Mouse (Mus musculus): Measurements from ENCODE around the gene Rnf19b. TPM values are rescaled to one million over a fixed set of nuclear protein-coding genes. Genes with fewer than 3 reads are reported as not detected.
A peak's percentile ranks its signal among the peaks of the same experiment; 100 is the strongest.

Rnf19b gene
- polyA plus RNA-seq, 1 experiment from 2014 or later, result 7.1 TPM

DNA sequence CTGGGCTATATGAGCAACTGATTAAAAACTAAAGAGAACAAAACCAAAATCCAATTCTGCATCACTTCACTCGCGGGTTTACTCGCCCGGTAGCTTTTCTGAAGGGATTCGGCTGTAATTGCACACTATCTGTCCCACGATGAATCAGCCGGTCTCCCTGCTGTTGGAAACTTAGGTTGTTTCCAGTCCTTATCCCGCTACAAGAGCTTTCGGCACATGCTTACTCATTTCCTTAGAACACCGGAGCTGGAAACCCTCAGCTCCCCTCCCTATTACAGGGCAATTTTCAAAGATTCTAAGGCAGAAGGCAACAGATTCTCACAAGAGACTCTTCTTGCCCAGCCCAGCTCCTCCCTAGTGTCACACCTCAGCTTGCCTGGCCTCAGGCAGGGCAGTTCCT is 40.9 kb upstream of the Rnf19b start:
- TF ChIP-seq CTCF (IDR thresholded peaks at IDR 0.05; ENCODE audit: low read depth), result no peak
- H3K27ac ChIP-seq, result no peak overlapping the region

DNA sequence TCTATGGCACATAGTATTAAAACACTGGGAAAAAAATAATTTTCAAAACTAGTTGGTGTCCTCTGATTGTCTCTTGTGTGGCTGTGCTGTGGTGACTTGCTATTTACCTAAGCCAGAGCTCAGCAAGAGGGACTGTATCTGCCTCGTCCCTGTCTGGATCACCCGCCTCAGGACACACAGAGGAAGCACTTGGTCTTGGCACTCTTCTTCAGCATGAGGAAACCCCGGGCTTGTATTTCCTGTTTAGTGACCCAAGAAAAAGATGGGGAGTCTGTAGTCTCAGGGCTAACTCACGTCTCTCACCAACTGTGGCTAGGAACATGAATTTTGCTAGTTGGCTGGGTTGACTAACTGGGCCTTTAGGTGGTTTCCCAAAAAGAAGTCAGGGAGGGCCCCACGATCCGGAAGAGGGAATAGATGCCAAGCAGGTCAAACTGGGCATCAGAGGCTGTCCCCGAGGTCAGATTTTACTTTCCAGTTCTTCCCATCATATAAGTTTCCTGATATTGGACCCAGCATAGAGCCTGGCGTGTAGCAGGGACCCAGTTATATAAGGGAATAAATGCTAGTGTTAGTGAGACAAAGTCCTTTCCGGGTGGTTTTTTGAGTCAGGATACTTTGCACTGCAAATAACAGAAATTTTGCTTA is 39.2 kb upstream of the Rnf19b start:
- ATAC-seq (replicated peaks; ENCODE audit: low FRiP score, low read depth) (no peak), DNase-seq (ENCODE audit: low spot score) (no peak)
- 71% methylated on average over 9 of the region's 9 CpGs for WGBS
- peaks cover 4% of the 10 kb centered on the region; the same call in 1 of the 2 replicates for H3K4me1 ChIP-seq (replicated peaks; ENCODE audit: insufficient read depth, low read length)
- H3K36me3 ChIP-seq (ENCODE audit: insufficient read depth, low read length), result no peaks in the 10 kb centered on the region
- no peaks in the 10 kb centered on the region for H3K9me3 ChIP-seq (replicated peaks; ENCODE audit: low read length)
- no peak overlapping the region for H3K4me3 ChIP-seq (replicated peaks; ENCODE audit: low read depth, low read length)
- H3K9ac ChIP-seq (ENCODE audit: low read depth, low read length), result no peak overlapping the region
- no peak for TF ChIP-seq CTCF (IDR thresholded peaks at IDR 0.05; ENCODE audit: low read depth)
- H3K27ac ChIP-seq, result no peak overlapping the region
- H3K27me3 ChIP-seq (ENCODE audit: insufficient read depth, low read length), result no peaks in the 10 kb centered on the region
- no peak overlapping the region for H3K4me2 ChIP-seq (ENCODE audit: low read length)

More for the DNA sequence above, 40.9 kb upstream of the Rnf19b start:
- Histone ChIP-seq H3K4me2 (ENCODE audit: low read length) (no peak overlapping the region), H3K36me3 (ENCODE audit: insufficient read depth, low read length) (no peaks in the 10 kb centered on the region), H3K4me1 (replicated peaks; ENCODE audit: insufficient read depth, low read length) (peaks cover 4% of the 10 kb centered on the region; the same call in 1 of the 2 replicates), H3K9ac (ENCODE audit: low read depth, low read length) (no peak overlapping the region), H3K9me3 (replicated peaks; ENCODE audit: low read length) (no peaks in the 10 kb centered on the region), H3K4me3 (replicated peaks; ENCODE audit: low read depth, low read length) (no peak overlapping the region), H3K27me3 (ENCODE audit: insufficient read depth, low read length) (no peaks in the 10 kb centered on the region)
- DNase-seq (ENCODE audit: low spot score) (no peak), ATAC-seq (replicated peaks; ENCODE audit: low FRiP score, low read depth) (no peak)
- 78% methylated on average over 10 of the region's 10 CpGs for WGBS

DNA sequence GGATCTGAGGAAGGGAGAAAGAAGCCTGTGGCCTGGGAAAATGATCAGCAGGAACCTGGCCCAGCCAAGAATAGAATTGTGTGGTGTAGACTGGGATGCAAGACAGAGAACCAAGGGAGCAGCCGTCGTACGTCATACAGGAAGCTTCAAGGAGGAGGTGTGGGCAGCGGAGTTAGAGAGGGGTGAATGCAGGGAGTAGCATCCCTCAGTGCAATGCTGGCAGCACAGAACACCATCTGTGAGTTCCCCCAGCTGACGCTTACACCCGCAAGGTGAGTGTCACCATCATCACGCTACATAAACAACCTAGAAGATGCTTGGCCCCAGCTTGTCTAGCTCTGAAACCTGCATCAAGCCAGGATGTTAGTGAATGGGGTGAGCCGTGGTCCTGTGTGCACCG is 38.3 kb upstream of the Rnf19b start:
- Histone ChIP-seq H3K27me3 (ENCODE audit: insufficient read depth, low read length) (no peaks in the 10 kb centered on the region), H3K4me3 (replicated peaks; ENCODE audit: low read depth, low read length) (no peak overlapping the region), H3K4me1 (replicated peaks; ENCODE audit: insufficient read depth, low read length) (peaks cover 4% of the 10 kb centered on the region; the same call in 1 of the 2 replicates), H3K9ac (ENCODE audit: low read depth, low read length) (no peak overlapping the region), H3K27ac (no peak overlapping the region), H3K4me2 (ENCODE audit: low read length) (no peak overlapping the region), H3K9me3 (replicated peaks; ENCODE audit: low read length) (no peaks in the 10 kb centered on the region), H3K36me3 (ENCODE audit: insufficient read depth, low read length) (no peaks in the 10 kb centered on the region)
- 57% methylated on average over 9 of the region's 9 CpGs for WGBS
- no peak for DNase-seq (ENCODE audit: low spot score)
- TF ChIP-seq CTCF (IDR thresholded peaks at IDR 0.05; ENCODE audit: low read depth), result no peak
- ATAC-seq (replicated peaks; ENCODE audit: low FRiP score, low read depth), result no peak

DNA sequence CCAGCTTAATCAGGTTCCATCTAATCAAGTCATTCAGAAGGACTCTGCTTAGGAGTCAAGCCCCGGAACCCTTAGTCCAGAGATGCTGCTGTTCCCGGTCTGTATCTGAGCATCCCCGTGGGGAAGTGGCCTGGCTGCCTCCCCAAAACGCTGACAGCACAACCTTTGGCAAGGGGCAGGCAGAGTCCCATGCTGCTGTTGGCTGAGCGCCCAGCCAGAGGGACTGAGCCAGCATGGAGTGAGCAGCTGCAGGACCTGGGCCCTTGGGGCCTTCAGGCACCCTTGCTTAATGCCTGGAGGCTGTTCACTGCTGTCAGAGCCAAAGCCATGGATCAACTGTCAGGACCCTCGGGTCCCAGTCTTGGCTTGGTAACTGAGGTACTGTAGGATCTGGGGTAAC is 37.6 kb upstream of the Rnf19b start:
- Histone ChIP-seq H3K4me1 (replicated peaks; ENCODE audit: insufficient read depth, low read length) (peaks cover 4% of the 10 kb centered on the region; the same call in 1 of the 2 replicates), H3K4me2 (ENCODE audit: low read length) (no peak overlapping the region), H3K9me3 (replicated peaks; ENCODE audit: low read length) (no peaks in the 10 kb centered on the region), H3K27me3 (ENCODE audit: insufficient read depth, low read length) (no peaks in the 10 kb centered on the region), H3K9ac (ENCODE audit: low read depth, low read length) (no peak overlapping the region), H3K36me3 (ENCODE audit: insufficient read depth, low read length) (no peaks in the 10 kb centered on the region), H3K4me3 (replicated peaks; ENCODE audit: low read depth, low read length) (no peak overlapping the region), H3K27ac (no peak overlapping the region)
- no peak for ATAC-seq (replicated peaks; ENCODE audit: low FRiP score, low read depth)
- no peak for TF ChIP-seq CTCF (IDR thresholded peaks at IDR 0.05; ENCODE audit: low read depth)
- WGBS, result 55% methylated on average over 6 of the region's 6 CpGs
- peak; percentile 48 for DNase-seq (ENCODE audit: low spot score)

DNA sequence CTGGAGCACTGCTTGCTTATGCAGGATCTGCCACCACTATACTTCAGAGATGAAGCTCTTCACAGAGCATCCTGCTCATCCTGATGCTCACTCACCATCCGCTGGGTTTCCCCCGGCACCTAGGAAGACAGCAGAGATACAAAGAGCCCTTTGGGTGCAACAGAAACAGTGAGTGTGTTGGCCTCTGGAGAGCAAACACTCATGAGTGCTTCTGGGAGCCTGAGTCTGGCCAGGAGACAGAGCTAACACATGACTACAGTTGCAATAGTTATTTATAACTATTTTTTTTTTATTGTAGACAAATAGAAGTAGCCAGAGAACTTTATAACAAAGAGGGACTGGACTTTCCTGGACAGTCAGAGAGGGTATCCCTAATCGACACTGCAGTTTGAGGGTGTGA is 36.6 kb upstream of the Rnf19b start:
- Histone ChIP-seq H3K4me1 (replicated peaks; ENCODE audit: insufficient read depth, low read length) (peaks cover 4% of the 10 kb centered on the region; the same call in 1 of the 2 replicates), H3K9ac (ENCODE audit: low read depth, low read length) (no peak overlapping the region), H3K27ac (no peak overlapping the region), H3K36me3 (ENCODE audit: insufficient read depth, low read length) (no peaks in the 10 kb centered on the region), H3K4me3 (replicated peaks; ENCODE audit: low read depth, low read length) (no peak overlapping the region), H3K9me3 (replicated peaks; ENCODE audit: low read length) (no peaks in the 10 kb centered on the region), H3K4me2 (ENCODE audit: low read length) (no peak overlapping the region), H3K27me3 (ENCODE audit: insufficient read depth, low read length) (no peaks in the 10 kb centered on the region)
- DNase-seq (ENCODE audit: low spot score) (no peak), ATAC-seq (replicated peaks; ENCODE audit: low FRiP score, low read depth) (no peak)
- WGBS, result 86% methylated on average over 3 of the region's 3 CpGs
- no peak for TF ChIP-seq CTCF (IDR thresholded peaks at IDR 0.05; ENCODE audit: low read depth)

DNA sequence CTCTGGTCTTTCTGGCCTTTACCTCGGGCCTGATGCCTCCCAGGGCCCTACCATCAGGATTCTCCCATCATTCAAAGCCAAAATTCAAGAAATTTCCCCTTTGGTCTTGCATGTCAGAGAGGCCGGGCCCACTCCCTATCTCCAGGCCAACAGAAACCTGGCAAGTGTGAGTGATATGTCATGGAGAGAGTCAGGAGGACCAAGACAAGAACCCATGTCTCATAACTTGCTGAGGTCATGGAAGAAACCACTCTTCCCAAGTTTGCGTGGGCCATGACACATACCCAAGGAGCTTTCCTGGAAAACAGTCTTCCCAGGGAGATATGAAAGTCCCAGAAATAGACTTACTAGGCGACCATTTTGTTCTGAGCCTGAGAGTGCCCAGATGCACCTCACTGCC is 36.2 kb upstream of the Rnf19b start:
- Histone ChIP-seq H3K4me3 (replicated peaks; ENCODE audit: low read depth, low read length) (no peak overlapping the region), H3K9me3 (replicated peaks; ENCODE audit: low read length) (no peaks in the 10 kb centered on the region), H3K27ac (no peak overlapping the region), H3K9ac (ENCODE audit: low read depth, low read length) (no peak overlapping the region), H3K4me1 (replicated peaks; ENCODE audit: insufficient read depth, low read length) (peaks cover 4% of the 10 kb centered on the region; the same call in 1 of the 2 replicates), H3K36me3 (ENCODE audit: insufficient read depth, low read length) (no peaks in the 10 kb centered on the region), H3K4me2 (ENCODE audit: low read length) (no peak overlapping the region), H3K27me3 (ENCODE audit: insufficient read depth, low read length) (no peaks in the 10 kb centered on the region)
- DNase-seq (ENCODE audit: low spot score) (no peak), ATAC-seq (replicated peaks; ENCODE audit: low FRiP score, low read depth) (no peak)
- TF ChIP-seq CTCF (IDR thresholded peaks at IDR 0.05; ENCODE audit: low read depth), result no peak
- 76% methylated on average over 4 of the region's 4 CpGs for WGBS

DNA sequence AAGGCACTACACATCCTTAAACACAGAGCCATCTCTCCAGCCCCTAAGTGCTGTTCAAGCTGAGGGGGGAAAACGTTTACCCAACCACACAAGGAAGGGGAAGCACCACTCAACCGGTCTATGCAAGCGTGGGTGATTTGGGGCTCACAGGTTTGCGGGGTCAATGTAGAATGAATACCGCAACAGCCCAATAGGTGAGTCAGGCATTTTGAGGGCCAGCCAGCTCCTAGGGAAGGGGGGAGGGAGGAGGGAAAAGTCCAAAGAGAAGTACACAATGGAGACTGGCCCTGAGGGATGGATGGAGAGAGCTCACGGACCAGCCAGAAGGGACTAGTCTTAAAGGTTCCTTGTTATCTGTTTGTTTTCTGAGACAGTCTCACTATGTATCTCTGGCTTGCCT is 34.2 kb upstream of the Rnf19b start:
- H3K27me3 ChIP-seq (ENCODE audit: insufficient read depth, low read length), result no peaks in the 10 kb centered on the region
- H3K36me3 ChIP-seq (ENCODE audit: insufficient read depth, low read length), result no peaks in the 10 kb centered on the region
- no peak for TF ChIP-seq CTCF (IDR thresholded peaks at IDR 0.05; ENCODE audit: low read depth)
- H3K27ac ChIP-seq, result no peak overlapping the region
- no peaks in the 10 kb centered on the region for H3K9me3 ChIP-seq (replicated peaks; ENCODE audit: low read length)
- no peak overlapping the region for H3K4me2 ChIP-seq (ENCODE audit: low read length)
- DNase-seq (ENCODE audit: low spot score) (no peak), ATAC-seq (replicated peaks; ENCODE audit: low FRiP score, low read depth) (no peak)
- H3K4me1 ChIP-seq (replicated peaks; ENCODE audit: insufficient read depth, low read length), result peaks cover 2% of the 10 kb centered on the region; the same call in 1 of the 2 replicates
- H3K4me3 ChIP-seq (replicated peaks; ENCODE audit: low read depth, low read length), result no peak overlapping the region
- no peak overlapping the region for H3K9ac ChIP-seq (ENCODE audit: low read depth, low read length)
- 83% methylated on average over 6 of the region's 6 CpGs for WGBS
